Mouse (Mus musculus): ENCODE results near the gene Pcx.

Pcx gene

DNA sequence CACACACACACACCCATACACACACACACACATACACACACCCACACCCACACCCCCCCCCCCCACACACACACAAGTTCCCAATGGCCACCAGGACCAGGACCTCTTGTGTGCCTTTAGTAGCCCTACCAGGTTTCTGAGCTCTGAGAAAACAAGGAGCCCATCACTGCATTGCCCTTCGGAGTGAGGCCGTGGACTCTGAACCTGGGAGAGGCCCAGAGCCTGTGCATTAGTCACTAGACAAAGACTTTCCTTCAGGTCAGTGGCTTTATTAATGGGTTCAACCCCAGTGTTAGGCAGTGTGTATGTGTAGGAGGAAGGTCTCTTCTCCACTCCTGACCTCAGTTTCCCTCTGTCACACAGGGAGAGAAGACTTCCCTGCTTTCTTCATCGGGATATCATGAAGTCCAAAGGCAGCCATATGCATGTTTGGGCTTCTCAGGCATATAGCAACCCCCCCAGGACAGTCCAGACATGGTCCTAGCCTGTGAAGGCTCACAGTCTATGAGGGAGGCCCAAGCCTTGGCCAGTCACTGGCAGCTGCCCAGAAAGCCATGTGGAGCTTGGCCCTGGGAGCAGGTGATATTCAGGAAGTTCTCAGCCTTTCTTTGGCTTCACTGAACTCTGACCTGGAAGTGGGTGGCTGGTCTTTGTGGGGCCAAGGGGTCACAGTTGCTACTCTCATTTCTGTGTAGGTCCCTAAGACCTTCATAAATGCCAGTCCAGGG is 13.6 kb upstream of the Pcx start:
- DNase-seq (ENCODE audit: low read depth, low spot score), result no peak

DNA sequence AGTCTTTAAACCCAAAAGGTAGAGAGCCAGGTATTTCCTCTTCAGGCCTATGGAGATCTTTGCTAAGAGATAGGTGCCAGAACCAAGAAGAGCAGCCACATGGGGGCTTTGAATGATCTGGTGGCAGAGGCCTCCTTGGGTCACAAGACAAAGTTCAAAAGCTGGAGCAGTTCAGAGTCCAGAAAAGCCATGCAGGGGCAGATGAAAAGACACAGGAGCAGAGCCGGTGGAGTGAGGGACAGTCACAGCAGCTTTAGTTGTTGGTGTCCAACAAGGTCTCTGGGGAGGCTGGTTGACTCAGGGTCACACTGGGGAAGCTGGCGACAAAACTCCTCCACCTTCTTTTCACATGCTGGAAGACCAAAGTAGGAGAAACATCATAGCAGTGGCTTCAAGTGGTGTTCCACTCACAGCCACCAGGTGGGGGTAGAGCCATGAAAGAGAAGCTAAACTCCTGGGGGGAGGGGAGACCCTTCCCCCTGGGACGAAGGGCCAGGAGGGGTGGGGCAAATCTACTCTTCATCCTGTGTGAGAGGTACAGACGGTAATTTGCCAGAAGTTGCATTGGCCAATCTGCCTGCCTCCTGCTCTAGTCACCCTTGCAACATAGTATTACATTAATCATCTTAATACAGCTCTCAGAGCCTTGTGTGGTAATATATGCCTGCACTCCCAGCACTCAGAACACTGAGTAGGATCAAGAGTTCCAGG is 12.9 kb upstream of the Pcx start:
- DNase-seq (ENCODE audit: low read depth, low spot score), result peak; percentile 87

DNA sequence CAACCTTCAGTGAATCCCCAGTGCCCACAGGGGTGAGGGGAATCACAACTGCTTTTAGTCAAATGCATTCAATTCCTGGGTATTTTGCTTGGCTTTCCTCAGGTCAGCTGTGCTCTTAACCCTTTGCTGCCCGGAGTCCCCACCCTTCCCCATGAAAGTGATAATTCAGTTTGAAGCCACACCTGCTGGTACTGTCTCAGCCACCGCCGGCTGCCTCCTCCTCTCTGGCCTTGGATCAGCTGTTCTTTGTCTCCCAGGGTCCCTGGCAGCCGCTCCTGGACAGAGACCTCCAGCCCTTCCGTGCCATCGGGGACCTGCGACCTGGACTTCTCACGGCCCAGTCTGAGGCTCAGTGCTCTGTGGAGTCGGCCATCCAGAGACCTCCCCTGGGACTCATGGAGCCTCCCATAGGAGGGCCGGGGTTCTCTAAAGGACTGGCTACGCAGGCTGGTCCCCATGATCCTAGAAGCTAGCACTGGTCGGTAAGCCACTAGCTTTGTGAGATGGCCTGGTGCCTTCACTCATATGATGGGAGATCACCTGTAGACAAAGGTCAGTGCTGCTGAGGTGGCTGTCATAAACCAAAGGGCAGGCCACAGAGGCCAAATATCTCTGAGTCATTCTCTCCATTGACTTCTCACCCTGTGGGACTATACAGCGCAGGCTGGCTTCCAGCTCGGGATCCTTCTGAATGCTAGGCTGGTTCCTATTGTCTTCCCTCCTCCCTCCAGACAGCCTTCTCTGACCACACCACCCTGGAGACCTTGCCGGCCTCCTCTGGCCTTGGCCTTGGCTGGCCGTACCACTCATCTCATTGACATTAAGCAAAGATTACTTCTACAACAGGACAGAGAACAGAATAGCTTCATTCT is 12.0 kb upstream of the Pcx start, which contains the start of gene 2010003K11Rik:
TSS of gene 2010003K11Rik (minus strand) at position 522 of the 872 bp plus-strand sequence.
- no peak for DNase-seq (ENCODE audit: low read depth, low spot score)

DNA sequence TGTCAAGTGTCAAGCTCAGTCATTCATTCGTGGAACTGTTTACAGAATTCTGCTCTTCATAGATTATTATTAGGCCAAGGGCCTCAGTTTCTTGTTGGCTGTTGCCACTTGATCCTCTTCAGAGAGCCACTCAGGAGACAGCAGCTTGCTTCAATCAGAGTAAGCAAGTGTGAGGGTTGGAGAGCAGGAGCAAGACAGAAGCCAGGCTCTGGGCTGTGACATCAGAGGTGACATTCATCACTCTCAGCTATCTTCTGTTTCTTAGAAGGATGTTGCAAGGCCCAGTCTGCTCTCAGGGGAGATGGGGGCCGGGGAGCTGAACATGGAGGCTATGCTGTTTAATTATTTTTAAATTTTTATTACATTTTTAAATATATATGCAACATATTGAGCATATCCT is 7.6 kb upstream of the Pcx start:
- no peak for DNase-seq (ENCODE audit: low read depth, low spot score)

DNA sequence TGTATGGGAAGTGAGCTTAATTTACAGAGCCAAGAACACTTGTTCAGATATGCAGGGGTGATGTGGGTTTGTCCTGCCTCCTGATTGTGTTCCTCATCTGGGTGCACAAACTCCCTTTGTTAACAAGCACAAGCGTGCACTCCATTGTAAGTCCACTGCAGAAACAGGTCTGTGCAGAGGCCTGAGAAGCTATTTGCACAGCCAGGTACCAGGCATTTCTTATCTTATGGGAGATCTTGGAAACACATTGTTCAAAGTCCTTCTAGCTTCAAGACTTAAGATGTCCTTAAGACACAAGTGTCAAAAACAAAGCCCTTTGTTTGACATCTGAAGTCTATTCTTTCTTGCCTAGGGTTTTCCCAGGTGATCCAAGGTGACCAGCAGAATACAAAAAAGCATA is 5.4 kb upstream of the Pcx start:
- DNase-seq (ENCODE audit: low read depth, low spot score), result no peak

DNA sequence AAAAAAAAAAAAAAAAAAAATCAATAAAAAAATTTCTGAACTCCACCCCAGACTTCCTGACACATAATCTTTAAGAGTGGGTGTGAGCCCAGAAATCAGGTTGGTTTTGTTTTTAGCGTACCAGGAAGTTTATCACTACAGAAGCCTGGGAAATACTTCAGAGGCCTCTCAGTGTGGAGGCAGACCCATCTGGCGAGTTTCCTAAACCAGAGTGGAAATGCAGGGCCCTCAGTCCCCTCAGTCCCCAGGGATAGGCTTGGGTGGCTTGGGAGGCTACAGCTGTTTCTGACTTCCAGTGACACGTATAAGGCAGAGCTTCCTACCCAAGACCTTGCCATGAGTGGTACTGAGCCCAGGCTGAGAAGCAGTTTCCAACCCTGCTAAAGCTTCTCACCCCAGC is 2.5 kb upstream of the Pcx start:
- DNase-seq (ENCODE audit: low read depth, low spot score), result no peak

DNA sequence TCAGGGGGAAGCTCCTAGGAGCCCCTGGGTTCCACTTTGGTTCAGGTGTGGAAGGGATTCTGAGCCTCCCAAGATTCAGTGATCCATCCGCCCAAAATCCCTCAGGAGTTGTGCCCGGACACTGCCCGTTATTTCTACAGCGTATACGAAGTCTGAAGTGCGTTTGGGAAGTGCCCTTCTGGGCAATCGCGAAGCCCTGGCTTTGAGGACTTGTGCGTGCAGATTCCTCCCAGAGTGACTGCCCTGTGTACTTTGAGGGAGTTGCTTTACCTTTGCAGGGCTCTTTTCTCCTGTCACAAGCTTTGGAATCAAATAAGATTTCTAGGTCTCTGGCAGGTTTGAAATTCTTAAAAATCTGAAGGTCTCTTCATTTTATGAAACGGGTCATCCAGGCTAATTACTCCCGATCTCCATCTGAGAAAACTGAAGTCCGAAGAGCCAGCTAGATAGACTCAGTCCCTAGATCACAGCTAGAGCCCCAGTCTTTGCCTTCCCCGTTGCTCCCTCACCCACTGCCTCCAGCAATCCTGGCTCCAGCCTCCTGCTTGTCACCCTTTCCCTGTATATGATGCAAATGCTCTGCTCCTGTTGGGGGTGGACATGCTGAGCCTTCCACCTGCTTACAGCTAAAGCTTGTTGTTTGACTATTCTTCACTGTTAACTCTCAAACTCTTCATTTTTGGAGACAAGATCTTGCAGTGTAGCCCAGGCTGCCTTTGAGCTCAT is 1.0 kb downstream of the Pcx start:
- no peak for DNase-seq (ENCODE audit: low read depth, low spot score)

DNA sequence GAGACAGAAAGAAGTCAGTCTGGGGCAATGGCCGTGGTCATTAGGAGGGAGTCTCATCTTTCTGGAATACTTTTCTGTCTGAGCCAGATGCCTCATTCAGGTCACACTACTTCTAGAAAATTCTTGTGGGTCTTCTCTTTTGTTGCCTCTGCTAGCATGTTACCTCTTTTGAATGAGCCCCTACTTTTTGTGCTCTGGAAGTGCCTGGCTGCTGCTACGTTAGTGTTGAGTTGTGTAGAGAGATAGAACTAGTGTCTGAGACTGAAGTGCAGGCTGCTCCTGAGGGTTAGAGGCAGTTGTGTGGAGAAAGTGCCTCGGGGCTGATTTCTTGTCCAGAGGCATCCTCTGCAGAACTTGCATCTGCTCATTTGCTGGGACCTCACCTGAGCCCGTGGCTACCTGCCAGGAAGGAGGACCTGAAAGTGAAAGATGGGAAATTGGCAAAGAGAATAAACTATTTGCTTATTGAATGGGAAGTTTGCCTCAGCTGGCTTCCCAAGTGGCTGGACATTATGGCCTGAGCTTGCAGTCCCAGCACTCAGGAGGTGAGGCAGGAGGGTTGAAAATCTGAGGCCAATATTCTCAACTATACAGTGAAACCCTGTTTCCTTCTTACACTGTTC is 3.1 kb downstream of the Pcx start:
- no peak for DNase-seq (ENCODE audit: low read depth, low spot score)

DNA sequence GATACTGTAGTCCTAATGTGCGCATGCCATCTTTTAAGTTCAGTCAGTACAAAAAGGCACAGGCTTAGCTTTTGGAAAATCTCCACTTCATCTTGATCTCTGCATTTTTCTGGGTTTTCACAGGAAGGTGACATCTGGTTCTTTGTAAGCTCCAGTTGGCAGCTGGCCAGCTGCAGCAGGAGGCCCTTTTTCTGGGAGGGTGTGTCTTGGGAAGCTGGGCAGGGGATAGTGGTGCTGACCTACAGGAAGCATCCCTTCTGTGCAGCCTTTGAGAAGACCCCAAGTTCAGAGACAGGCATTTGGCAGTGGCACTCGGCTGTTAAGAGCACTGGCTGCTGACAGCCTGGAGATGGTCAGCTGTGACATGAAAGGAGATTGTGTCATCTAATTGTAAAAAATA is 5.5 kb downstream of the Pcx start:
- DNase-seq (ENCODE audit: low read depth, low spot score), result peak; percentile 56

DNA sequence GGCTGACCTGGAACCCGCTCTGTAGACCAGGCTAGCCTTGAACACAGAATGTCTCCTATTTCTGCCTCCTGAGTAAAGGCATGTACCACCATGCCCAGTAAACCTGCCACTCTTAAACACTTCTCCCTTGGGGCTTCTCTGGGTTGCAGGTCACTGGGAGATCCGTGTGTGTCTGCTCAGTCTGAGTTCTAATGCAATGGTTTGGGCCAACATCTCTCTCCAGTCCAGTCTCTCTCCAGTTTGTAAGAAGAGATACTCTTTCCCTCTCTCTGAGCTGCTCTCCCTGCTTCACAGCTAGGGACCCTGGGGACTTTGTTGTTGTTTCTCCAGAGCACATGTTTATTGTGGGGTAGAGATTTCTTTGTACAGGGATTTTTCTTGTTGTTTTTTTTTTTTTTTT is 6.0 kb downstream of the Pcx start:
- no peak for DNase-seq (ENCODE audit: low read depth, low spot score)

DNA sequence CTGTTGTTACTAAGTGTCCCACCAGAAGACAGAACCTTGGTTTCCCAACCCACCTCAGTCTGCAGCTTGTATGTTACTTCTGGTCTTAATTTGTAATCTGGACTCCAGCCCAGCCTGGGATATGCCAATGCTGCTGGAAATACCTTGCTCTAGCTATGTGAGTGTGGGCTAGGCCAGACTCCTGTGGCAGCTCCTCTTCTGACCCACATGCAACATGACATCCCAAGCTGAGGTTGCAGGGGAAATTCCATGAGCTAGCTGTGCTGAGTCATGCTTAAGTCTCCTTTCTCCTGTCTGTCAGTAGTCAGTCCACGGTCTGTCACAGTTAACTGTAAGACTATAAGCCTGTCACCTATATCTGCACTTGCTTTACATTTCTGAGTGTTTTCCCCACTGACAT is 7.2 kb downstream of the Pcx start:
- DNase-seq (ENCODE audit: low read depth, low spot score), result no peak

DNA sequence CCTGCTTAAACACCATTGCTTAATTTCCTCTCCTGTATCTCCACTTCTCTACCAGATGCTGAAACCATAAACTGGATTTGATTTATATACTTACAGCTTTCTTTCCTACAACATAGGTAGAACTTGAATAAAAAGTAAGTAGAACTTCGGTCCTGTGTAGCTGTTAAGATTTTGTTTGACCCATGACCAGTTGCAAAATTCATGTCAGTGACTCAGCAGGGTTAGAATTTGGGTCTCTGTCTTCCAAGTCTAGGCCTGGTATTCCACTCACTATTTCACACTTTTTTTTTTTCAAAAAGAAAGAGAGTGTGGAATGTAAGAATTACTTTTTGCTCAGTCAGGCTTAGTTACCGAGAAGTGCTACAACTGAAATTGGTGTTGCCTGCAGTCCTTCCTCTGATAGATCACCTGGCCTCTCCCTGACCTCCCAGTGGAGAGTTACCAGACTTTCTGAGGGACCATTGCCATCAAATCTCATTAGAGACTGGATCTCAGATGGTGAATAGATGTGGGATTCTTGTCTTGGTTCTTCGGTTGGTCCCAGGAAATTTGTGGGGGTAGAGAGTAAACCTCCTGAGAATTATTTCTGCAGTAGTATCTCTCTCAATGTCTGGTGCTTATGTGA is 11.3 kb downstream of the Pcx start:
- no peak for DNase-seq (ENCODE audit: low read depth, low spot score)

DNA sequence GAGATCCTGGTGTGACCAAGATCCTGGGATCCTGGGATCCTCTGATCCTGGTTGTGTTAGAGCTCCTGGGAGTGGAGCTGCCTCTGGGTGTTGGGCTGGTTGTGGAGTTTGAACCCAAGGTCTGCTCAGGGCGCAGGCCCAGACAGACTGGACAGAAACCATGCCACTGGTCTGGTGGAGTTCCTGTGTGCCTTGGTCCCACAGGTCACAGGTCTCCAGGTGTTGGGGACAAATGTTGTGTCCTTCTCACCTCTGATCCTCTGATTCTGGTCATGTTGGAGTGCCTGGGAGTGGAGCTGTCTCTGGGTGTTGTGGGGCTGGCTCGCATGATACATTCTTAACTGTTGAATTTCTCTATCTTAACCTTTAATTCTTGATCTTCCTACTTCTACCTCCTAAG is 24.4 kb downstream of the Pcx start:
- DNase-seq (ENCODE audit: low read depth, low spot score), result no peak

DNA sequence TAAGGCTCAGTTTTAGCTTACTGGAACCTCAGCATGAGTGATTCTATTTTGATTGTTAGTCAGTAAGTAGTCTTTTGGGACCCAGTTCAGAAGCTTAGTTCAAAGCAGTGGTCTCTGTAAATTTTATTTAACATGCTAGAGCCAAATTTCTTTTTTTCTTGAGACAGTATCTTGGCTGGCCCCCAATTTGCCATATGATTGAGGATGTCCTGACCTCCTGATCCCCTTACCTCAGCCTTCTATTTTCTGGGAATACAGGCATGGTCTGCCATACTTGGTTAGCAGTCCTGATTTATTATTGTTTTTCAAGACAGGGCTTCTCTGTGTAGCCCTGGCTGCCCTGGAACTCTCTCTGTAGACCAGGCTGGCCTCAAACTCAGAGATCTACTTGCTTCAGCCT is 25.6 kb downstream of the Pcx start:
- DNase-seq (ENCODE audit: low read depth, low spot score), result no peak

DNA sequence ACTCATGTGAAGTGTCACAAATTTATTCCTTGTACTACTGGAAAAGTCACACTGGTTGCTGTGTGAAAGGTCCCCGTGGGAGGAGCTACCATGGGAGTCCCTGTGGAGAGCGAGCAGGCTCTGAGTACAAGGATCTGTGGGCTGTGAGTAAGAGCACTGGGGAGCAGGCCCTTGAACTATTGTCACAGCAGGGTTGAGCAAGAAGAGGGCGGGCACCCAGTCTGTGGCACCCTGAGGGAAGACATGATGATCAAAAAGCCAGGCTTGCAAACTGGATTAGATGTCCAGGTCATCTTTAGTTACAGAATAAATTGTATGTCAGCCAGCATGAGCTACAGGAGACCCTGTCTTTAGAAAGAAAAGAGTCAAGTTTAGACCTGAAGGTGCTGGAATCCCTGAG is 26.3 kb downstream of the Pcx start:
- DNase-seq (ENCODE audit: low read depth, low spot score), result no peak

DNA sequence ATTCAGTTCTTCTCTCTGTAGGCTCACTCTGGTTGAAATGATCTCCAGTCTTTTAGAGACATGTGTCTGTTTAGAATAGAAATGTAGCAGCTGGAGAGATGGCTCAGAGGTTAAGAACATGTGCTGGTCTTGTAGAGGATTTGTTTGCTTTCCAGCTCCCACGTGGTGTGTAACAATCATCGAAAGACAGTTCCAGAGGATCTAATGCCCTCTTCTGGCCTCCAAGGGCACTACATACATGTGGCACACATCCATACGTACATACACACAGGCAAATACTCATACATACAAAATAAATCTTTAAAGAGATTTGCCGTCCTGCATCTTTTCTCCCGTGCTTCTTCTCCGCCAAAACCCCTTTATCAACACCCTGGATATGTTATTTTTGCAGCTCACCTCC is 30.0 kb downstream of the Pcx start:
- no peak for DNase-seq (ENCODE audit: low read depth, low spot score)

DNA sequence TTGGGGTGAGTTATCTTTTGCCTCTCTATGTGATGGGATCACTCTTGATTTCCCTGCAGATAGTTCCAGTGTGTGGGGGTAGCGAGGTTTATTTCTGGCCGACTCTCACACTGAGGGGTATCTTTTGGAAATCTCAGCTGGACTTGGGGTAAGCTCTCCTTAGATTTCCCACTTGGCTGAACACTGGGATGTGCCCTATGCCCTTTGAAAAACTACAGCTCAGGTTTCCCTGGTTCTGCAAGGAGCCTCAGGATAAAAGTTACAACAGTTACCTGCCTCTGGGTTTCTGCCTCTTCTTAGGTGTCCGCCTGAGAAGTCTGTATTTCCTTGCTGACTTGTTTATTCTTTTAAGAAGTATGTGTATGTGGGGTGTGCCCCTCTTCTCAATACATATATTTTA is 30.7 kb downstream of the Pcx start:
- DNase-seq (ENCODE audit: low read depth, low spot score), result no peak

DNA sequence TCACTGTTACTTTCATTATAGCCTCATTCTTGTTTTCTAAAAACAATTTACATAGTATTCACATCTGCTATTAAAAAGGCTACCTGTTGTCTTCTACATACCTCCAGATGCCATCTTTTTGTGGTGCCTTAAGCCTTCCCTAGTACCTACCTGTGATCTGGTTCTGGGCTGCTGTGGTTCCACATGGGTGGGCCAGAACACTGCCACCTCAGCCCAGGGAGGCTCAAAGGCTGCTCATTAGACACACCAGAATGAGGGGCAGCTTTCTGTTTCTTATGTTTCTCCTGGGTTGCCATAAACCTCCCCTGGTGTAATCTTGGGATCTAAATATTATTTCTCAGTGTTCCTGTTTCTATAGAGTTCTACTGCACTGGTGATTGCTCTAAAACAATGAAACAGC is 31.8 kb downstream of the Pcx start:
- DNase-seq (ENCODE audit: low read depth, low spot score), result no peak

DNA sequence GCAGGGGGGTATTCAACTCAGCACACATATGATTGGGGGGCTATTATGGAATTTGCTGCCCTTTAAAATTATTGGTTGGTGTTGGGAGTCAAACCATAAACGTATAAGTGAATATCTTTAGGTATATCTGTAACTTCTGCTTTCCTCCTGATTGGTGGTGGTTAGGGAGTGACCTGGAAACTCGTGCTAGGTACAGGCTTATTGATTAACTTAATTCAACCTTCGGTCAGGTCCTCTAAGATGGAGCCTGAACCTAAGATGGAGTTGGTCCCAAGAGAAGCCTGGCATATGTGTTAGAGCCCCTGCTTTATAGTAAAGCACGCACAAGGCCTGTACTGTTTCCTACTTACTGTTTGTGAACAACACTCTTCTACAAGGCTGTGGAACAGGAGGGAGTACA is 34.8 kb downstream of the Pcx start:
- DNase-seq (ENCODE audit: low read depth, low spot score), result no peak

DNA sequence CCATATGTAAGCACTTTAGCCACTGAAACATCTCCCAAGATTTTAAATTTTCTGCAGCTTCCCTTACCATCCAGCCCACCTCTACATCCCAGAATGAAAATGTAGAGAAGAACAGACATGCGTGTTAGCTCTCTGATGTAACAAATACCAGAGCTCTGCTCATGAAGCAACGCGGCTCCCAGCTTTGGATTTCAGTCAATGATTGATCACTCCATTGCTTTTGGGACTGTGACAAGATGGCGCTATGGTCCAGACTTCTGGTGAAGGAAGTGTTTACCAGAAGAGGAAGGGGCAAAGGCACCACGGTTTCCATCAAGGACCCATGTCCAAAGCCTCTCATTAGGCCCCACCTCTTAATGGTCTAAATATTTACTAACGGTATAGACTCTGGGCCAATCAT is 35.6 kb downstream of the Pcx start:
- no peak for DNase-seq (ENCODE audit: low read depth, low spot score)

DNA sequence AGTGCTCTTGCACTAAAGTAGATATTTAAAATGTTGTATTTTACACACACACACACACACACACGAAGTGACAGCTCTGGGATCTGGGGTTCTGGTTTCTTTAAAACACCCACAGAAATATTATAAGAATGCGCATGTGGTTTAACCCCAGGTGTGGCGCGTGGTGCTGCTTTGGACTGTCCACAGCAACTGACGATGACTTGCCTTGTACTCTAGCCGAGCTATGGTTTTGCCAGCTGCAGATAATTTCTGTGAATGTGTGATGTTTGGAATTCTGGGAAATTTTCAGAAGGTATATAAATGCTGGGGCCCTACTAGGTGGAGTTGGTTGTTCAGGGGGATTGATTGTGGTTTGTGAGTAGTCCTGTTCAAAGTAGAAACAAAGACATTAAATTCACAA is 37.5 kb downstream of the Pcx start:
- no peak for DNase-seq (ENCODE audit: low read depth, low spot score)
